Mouse (Mus musculus) small intestine, adult 2 months (tissue): ENCODE results near the gene Prkcb.

Experiments used
- CTCF ChIP-seq: fragments of 200-500 bp; IDR thresholded peaks from 2 replicates; pipeline ENCODE4 v1.5.1; 2012; ENCODE audit warnings: low read depth, mild to moderate bottlenecking, control low read depth, inconsistent platforms, low read length, moderate library complexity, mixed read lengths; ENCODE audit not compliant: insufficient replicate concordance, insufficient read length; ENCODE audit errors: extremely low read depth
- POLR2A ChIP-seq: fragments of 200-500 bp; IDR thresholded peaks from 2 replicates; pipeline ENCODE4 v1.6.1; 2012; ENCODE audit warnings: low read depth, mild to moderate bottlenecking, control low read depth, inconsistent platforms, low read length, moderate library complexity

DNA sequence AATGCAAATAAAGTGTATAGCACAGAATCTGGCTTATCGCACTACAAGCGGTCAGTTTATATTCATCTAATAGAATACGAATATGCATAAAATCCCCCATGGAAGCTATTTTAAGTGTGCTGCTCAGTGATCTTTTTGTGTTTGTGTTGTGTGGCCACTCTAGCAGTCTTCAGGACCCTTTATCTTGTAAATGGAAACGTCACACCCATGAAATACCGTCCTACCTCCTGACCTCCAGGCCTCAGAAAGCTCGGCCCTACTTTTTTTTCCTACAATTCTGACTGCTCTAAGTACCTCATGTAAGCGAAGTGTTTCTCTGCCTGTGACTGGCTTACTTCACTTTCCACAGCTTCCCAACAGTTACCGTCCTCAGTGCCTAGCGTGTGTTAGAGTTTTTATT lies 9.0 kb upstream of the Prkcb start:
- TF ChIP-seq CTCF (no peak), POLR2A (no peak)
